Mouse (Mus musculus): ENCODE data around the gene Lgals3bp.

- no peak for TF ChIP-seq POLR2A (IDR thresholded peaks at IDR 0.05; ENCODE audit: control insufficient read depth in 1 of 2, insufficient read depth in 1 of 2, low read depth in 1 of 2, low read length in 2 of 2, poor library complexity in 1 of 2)
- TF ChIP-seq MEF2A (IDR thresholded peaks at IDR 0.05; ENCODE audit: extremely low read depth, insufficient replicate concordance, low read depth, low read length, poor library complexity, severe bottlenecking): no peak
- no peak for TF ChIP-seq TBP (IDR thresholded peaks at IDR 0.05; ENCODE audit: low read depth, low read length)
- no peak for TF ChIP-seq MXI1 (IDR thresholded peaks at IDR 0.05; ENCODE audit: low read depth, low read length)
- no peak for TF ChIP-seq CTCF (IDR thresholded peaks at IDR 0.05 in 2 of 3, conservative IDR thresholded peaks at IDR 0.05 in 1 of 3; ENCODE audit: control insufficient read depth in 1 of 3, insufficient read depth in 1 of 3, low read depth in 2 of 3, low read length in 3 of 3, poor library complexity in 1 of 3, severe bottlenecking in 1 of 3)
- TF ChIP-seq GATA1 (IDR thresholded peaks at IDR 0.05; ENCODE audit: low read depth, low read length): no peak
- TF ChIP-seq E2F4 (IDR thresholded peaks at IDR 0.05; ENCODE audit: borderline replicate concordance, low read depth, low read length): no peak
- no peak for TF ChIP-seq USF1 (IDR thresholded peaks at IDR 0.05; ENCODE audit: low read depth, low read length)
- TF ChIP-seq ETS1 (IDR thresholded peaks at IDR 0.05; ENCODE audit: low read depth, low read length): no peak
- no peak for TF ChIP-seq KAT2A (conservative IDR thresholded peaks at IDR 0.05; ENCODE audit: low read depth, low read length)
Observed at GRCm38 (mm10) chr11:118426765-118427164, 24.9 kb upstream of the Lgals3bp start.

All from MEL (cell line).